Mouse (Mus musculus): ENCODE data around the gene Map4k1. TPM values are rescaled to one million over a fixed set of nuclear protein-coding genes. Genes with fewer than 3 reads are reported as not detected.

Map4k1 gene
- polyA plus RNA-seq, 1 experiment from 2014 or later = 7.7 TPM

DNA sequence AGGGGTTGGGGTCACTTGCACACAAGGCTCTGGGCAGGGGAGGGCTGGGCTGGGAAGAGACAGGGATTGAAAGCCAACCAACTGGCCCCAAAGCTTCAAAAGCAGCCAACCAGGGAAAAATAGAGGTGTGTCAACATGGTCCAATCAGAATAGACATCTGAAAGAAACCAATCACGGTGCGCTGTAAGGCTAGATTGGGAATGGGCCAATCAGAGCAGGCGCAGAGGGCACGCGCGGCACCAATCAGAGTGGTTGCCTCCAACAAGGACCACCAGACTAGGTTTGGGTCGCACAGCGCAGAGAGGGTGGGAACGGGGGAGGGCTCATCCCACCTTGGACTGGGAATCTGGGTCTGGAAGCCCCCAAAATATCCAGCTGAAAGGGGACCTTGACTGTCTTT is 62.5 kb downstream of the Map4k1 start:
- 42% methylated on average over 9 of the region's 9 CpGs for WGBS
- no peak for ATAC-seq (ENCODE audit: insufficient number of reproducible peaks, low FRiP score, low TSS enrichment, low read depth)

DNA sequence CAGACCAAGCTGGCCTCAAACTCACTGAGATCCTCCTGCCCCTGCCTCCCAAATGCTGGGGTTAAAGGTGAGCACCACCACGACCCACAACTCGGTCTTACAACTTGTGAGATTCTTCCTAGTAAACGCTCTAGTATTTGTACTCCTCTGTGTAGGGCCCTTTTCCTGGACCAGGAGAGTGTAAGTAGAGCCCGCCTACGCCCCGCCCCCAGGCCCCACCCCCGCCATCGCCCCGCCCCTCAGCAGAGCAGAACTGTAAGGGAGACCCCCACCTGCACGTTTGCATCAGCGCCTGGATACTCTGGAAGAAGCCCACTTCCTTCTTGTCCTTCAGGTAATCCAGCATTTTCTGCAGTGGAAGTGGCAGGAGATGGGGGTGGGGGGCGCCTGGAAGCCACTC is 64.7 kb downstream of the Map4k1 start:
- 5% methylated on average over 12 of the region's 12 CpGs for WGBS
- peak; percentile 14; the same call in 1 of the 2 replicates for ATAC-seq (ENCODE audit: insufficient number of reproducible peaks, low FRiP score, low TSS enrichment, low read depth)
- H3K4me2 ChIP-seq (replicated peaks) = no peak overlapping the region

More for the DNA sequence above, 62.5 kb downstream of the Map4k1 start:
- Histone ChIP-seq H3K27me3 (no peaks in the 10 kb centered on the region), H3K36me3 (no peaks in the 10 kb centered on the region), H3K9ac (no peak overlapping the region), H3K27ac (replicated peaks) (no peak overlapping the region), H3K4me2 (replicated peaks) (no peak overlapping the region), H3K4me3 (replicated peaks) (no peak overlapping the region), H3K4me1 (peaks cover 26% of the 10 kb centered on the region), H3K9me3 (replicated peaks) (no peaks in the 10 kb centered on the region)

DNA sequence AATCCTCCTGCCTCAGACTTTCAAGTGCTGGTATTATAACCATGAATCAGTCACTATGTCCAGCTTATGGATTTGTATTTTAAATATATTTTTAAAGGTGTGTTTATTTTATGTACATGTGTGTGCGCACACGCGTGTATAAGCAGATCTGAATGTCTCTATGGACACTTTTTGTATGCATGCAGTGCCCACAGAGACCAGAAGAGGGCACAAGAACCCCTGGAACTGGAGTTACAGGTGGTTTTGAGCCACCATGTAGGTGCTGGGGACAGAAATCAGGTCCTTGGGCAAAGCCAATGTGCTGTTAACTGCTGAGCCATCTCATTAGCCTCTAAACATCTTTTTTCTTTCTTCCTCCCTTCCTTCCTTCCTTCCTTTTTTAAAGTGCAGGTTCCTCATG is 66.2 kb downstream of the Map4k1 start:
- H3K27ac ChIP-seq (replicated peaks) = no peak overlapping the region
- no peak for ATAC-seq (ENCODE audit: insufficient number of reproducible peaks, low FRiP score, low TSS enrichment, low read depth)
- no peak overlapping the region for H3K4me2 ChIP-seq (replicated peaks)
- H3K36me3 ChIP-seq = no peaks in the 10 kb centered on the region
- no peak overlapping the region for H3K9ac ChIP-seq
- WGBS = 86% methylated on average over 3 of the region's 3 CpGs
- peaks cover 20% of the 10 kb centered on the region for H3K4me1 ChIP-seq
- H3K9me3 ChIP-seq (replicated peaks) = no peaks in the 10 kb centered on the region
- H3K4me3 ChIP-seq (replicated peaks) = no peak overlapping the region
- peaks cover 13% of the 10 kb centered on the region for H3K27me3 ChIP-seq

More for the DNA sequence above, 64.7 kb downstream of the Map4k1 start:
- Histone ChIP-seq H3K9me3 (replicated peaks) (no peaks in the 10 kb centered on the region), H3K4me3 (replicated peaks) (no peak overlapping the region), H3K36me3 (no peaks in the 10 kb centered on the region), H3K4me1 (peaks cover 15% of the 10 kb centered on the region), H3K27ac (replicated peaks) (no peak overlapping the region), H3K27me3 (no peaks in the 10 kb centered on the region), H3K9ac (no peak overlapping the region)

DNA sequence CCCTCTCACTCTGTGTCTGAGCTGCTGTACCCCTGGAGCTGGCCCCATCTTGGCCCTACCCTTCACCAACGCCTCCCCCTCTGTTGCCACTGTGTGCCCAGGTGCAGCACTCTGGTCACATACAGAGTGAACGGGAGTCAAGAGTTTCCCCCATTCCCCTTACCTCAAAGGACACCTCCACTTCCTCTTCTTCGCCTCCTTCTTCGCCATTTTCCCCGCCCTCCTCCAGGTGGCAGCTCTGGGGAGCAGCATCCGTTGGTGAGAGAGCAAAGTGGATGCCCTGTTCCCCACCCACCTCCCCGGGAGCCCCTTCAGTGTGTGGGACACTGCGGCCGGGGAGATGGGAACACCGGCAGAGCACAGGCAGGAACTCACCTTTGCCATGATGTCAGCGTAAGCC is 66.8 kb downstream of the Map4k1 start:
- Histone ChIP-seq H3K36me3 (no peaks in the 10 kb centered on the region), H3K9ac (no peak overlapping the region), H3K4me1 (peaks cover 16% of the 10 kb centered on the region), H3K4me3 (replicated peaks) (no peak overlapping the region), H3K9me3 (replicated peaks) (no peaks in the 10 kb centered on the region), H3K27ac (replicated peaks) (no peak overlapping the region), H3K4me2 (replicated peaks) (no peak overlapping the region), H3K27me3 (peaks cover 18% of the 10 kb centered on the region)
- no peak for ATAC-seq (ENCODE audit: insufficient number of reproducible peaks, low FRiP score, low TSS enrichment, low read depth)
- 82% methylated on average over 11 of the region's 11 CpGs for WGBS

DNA sequence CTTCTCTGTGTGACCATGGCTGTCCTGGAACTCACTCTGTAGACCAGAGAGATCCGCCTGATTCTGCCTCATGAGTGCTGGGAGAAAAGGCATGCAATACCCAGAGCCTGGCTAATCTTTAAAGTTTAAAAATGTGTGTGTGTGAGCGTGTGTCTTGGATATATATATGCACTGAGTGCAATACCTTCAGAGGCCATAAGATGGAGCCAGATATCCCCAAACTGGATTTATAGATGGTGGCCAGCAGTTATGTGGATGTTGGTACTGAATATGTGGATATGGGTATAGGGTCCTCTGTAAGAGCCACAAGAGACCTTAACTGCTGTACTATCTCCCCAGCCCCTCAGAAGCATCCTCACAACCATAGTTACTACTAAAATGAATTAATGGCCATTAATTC is 68.9 kb downstream of the Map4k1 start:
- no peak overlapping the region for H3K9ac ChIP-seq

DNA sequence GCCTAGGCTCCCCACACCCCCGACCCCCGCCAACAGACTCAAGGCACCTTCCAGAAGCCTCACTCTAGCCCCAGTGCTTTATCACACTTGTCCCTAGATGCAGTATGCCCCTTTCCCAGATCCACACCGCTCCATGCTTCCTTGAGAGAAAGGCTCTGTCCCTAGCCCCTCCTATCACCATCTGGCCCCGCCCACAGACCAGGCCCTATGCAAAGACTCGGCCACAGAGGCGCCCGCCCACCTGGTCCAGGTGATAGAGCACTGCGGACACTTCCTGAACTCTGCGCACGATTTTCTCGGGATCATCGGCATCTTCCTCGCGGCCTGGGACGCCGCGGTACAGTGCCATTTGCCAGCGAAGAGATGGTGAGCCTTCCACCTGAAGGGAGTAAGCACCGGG is 71.0 kb downstream of the Map4k1 start:
- no peaks in the 10 kb centered on the region for H3K36me3 ChIP-seq
- no peaks in the 10 kb centered on the region for H3K9me3 ChIP-seq (replicated peaks)
- no peak overlapping the region for H3K9ac ChIP-seq
- no peak for ATAC-seq (ENCODE audit: insufficient number of reproducible peaks, low FRiP score, low TSS enrichment, low read depth)
- H3K27ac ChIP-seq (replicated peaks) = no peak overlapping the region
- H3K27me3 ChIP-seq = peaks cover 22% of the 10 kb centered on the region
- H3K4me1 ChIP-seq = 0 out of 2 replicates have a peak, but pooled peaks cover 6% of the 10 kb centered on the region
- 7% methylated on average over 19 of the region's 19 CpGs for WGBS
- H3K4me3 ChIP-seq (replicated peaks) = peak overlapping the region; percentile 24
- peak overlapping the region; percentile 36 for H3K4me2 ChIP-seq (replicated peaks)

More for the DNA sequence above, 68.9 kb downstream of the Map4k1 start:
- no peak overlapping the region for H3K4me2 ChIP-seq (replicated peaks)
- peaks cover 22% of the 10 kb centered on the region for H3K27me3 ChIP-seq
- WGBS = 48% methylated on average over 2 of the region's 2 CpGs
- no peak overlapping the region for H3K27ac ChIP-seq (replicated peaks)
- no peaks in the 10 kb centered on the region for H3K9me3 ChIP-seq (replicated peaks)
- 0 out of 2 replicates have a peak, but pooled peaks cover 6% of the 10 kb centered on the region for H3K4me1 ChIP-seq
- no peak for ATAC-seq (ENCODE audit: insufficient number of reproducible peaks, low FRiP score, low TSS enrichment, low read depth)
- H3K4me3 ChIP-seq (replicated peaks) = no peak overlapping the region
- H3K36me3 ChIP-seq = no peaks in the 10 kb centered on the region

Small RNA genes within 50 kb of the gene (microRNA-seq; reads per million reads assigned to microRNA genes)
- not detected for gene Gm44408 (ENCODE audit: borderline number of aligned reads)

Other genes starting within 250 kb of the Map4k1 start
- 122 and 124 TPM in 2 replicates for gene Mrps12, start 240.2 kb upstream of the Map4k1 start, polyA plus RNA-seq (2015; fragmentation: Nextera tagmentation; extraction: Ambion mirVana)
- gene Sars2, start 240.1 kb upstream of the Map4k1 start, polyA plus RNA-seq (2015; fragmentation: Nextera tagmentation; extraction: Ambion mirVana) = 21.9 and 25.3 TPM in 2 replicates
- gene Ccer2, start 225.9 kb upstream of the Map4k1 start, polyA plus RNA-seq (2015; fragmentation: Nextera tagmentation; extraction: Ambion mirVana) = 128 and 230 TPM in 2 replicates
- 85.3 and 89.4 TPM in 2 replicates for gene Sirt2, start 215.3 kb upstream of the Map4k1 start, polyA plus RNA-seq (2015; fragmentation: Nextera tagmentation; extraction: Ambion mirVana)
- 42.8 and 47.1 TPM in 2 replicates for gene Nfkbib, start 214.5 kb upstream of the Map4k1 start, polyA plus RNA-seq (2015; fragmentation: Nextera tagmentation; extraction: Ambion mirVana)
- 3.8 and 4.7 TPM in 2 replicates for gene Rinl, start 193.1 kb upstream of the Map4k1 start, polyA plus RNA-seq (2015; fragmentation: Nextera tagmentation; extraction: Ambion mirVana)
- gene Hnrnpl, start 173.5 kb upstream of the Map4k1 start, polyA plus RNA-seq (2015; fragmentation: Nextera tagmentation; extraction: Ambion mirVana) = 211 and 225 TPM in 2 replicates
- gene Ech1, start 156.8 kb upstream of the Map4k1 start, polyA plus RNA-seq (2015; fragmentation: Nextera tagmentation; extraction: Ambion mirVana) = 226 and 231 TPM in 2 replicates
- gene Lgals4, start 148.2 kb upstream of the Map4k1 start, polyA plus RNA-seq (2015; fragmentation: Nextera tagmentation; extraction: Ambion mirVana) = 15.4 and 18.0 TPM in 2 replicates
- gene Lgals7, start 118.2 kb upstream of the Map4k1 start, polyA plus RNA-seq (2015; fragmentation: Nextera tagmentation; extraction: Ambion mirVana) = 187 and 265 TPM in 2 replicates
- 1.1 and 1.4 TPM in 2 replicates for gene Capn12, start 100.6 kb upstream of the Map4k1 start, polyA plus RNA-seq (2015; fragmentation: Nextera tagmentation; extraction: Ambion mirVana)
- gene Actn4, start 19.7 kb upstream of the Map4k1 start, polyA plus RNA-seq (2015; fragmentation: Nextera tagmentation; extraction: Ambion mirVana) = 321 and 328 TPM in 2 replicates
- 403 and 405 TPM in 2 replicates for gene Eif3k, start 186 bp upstream of the Map4k1 start, polyA plus RNA-seq (2015; fragmentation: Nextera tagmentation; extraction: Ambion mirVana)
- 8.0 and 10.6 TPM in 2 replicates for gene Ryr1, start 143.1 kb downstream of the Map4k1 start, polyA plus RNA-seq (2015; fragmentation: Nextera tagmentation; extraction: Ambion mirVana)
- gene Rasgrp4, start 152.8 kb downstream of the Map4k1 start, polyA plus RNA-seq (2015; fragmentation: Nextera tagmentation; extraction: Ambion mirVana) = 0.63 and 0.95 TPM in 2 replicates
- gene Fam98c, start 174.2 kb downstream of the Map4k1 start, polyA plus RNA-seq (2015; fragmentation: Nextera tagmentation; extraction: Ambion mirVana) = 22.8 and 24.6 TPM in 2 replicates
- 0.51 and 0.69 TPM in 2 replicates for gene Ggn, start 188.2 kb downstream of the Map4k1 start, polyA plus RNA-seq (2015; fragmentation: Nextera tagmentation; extraction: Ambion mirVana)
- 2.5 and 3.3 TPM in 2 replicates for gene Spred3, start 188.4 kb downstream of the Map4k1 start, polyA plus RNA-seq (2015; fragmentation: Nextera tagmentation; extraction: Ambion mirVana)
- 259 and 275 TPM in 2 replicates for gene Psmd8, start 198.7 kb downstream of the Map4k1 start, polyA plus RNA-seq (2015; fragmentation: Nextera tagmentation; extraction: Ambion mirVana)
- 1.1 and 1.3 TPM in 2 replicates for gene Catsperg1, start 232.0 kb downstream of the Map4k1 start, polyA plus RNA-seq (2015; fragmentation: Nextera tagmentation; extraction: Ambion mirVana)

Measured in embryonic facial prominence, embryonic 15.5 days (tissue).